Mouse (Mus musculus) left cerebral cortex, postnatal 36 days (tissue): ENCODE measurements around the gene Fzd5. TPM values are rescaled to one million over a fixed set of nuclear protein-coding genes. Genes with fewer than 3 reads are reported as not detected.

Experiments
- DNase-seq, 2 experiments: peaks; one replicate each; pipeline ENCODE4 v3.0.0; 2021 to 2022; ENCODE audit warnings: low spot score in 2 of 2, mixed read lengths in 1 of 2
- intact Hi-C: fragments of 180-260 bp; cut with DNase I; formaldehyde crosslinking; loops from one replicate; pipeline ENCODE4 v1.15.1; 2025
- total RNA-seq, 2 experiments: library from RNA; stranded (reverse); gene quantifications; 2 replicates each; pipeline ENCODE4 v1.2.3; 2021

The Fzd5 gene
- total RNA-seq, 2 experiments from 2014 or later, result 1.1 to 1.2 TPM

GRCm38 (mm10) chr1:64734771-64735750 lies 2.5 kb downstream of the Fzd5 start:
- no peak for DNase-seq
- intact Hi-C loops, result loop anchor here (5.0 kb wide), 1 partner anchor 182 kb away; no protein-coding TSS in a partner anchor

GRCm38 (mm10) chr1:64733453-64734245 lies 3.9 kb downstream of the Fzd5 start:
- intact Hi-C loops, result no loop called here
- no peak for DNase-seq

- intact Hi-C loops, result no loop called here
- no peak for DNase-seq
Observed at GRCm38 (mm10) chr1:64732637-64733200, 4.8 kb downstream of the Fzd5 start.

- intact Hi-C loops, result no loop called here
- no peak for DNase-seq
Observed at GRCm38 (mm10) chr1:64732161-64732560, 5.4 kb downstream of the Fzd5 start.

GRCm38 (mm10) chr1:64731341-64732020 lies 6.1 kb downstream of the Fzd5 start:
- intact Hi-C loops, result no loop called here

DNA sequence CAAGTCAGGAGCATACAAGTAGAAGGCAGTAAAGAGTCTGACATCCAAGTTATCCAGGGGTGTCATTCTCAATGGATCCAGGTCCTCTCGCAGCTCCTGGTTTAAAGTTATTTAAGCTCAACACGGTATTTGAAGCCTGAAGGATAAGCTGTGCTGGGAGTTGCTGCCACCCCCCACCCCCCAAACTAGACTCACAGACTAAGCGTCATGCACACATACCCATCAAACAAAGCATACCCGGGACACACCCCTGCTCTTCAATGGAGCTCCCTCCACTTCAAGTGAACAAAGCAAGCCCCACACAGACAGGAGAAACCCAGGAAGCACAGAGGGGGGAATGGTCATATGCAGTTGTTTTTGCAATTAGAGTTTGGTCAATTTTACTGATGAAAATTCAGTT lies 7.5 kb downstream of the Fzd5 start:
- intact Hi-C loops, result no loop called here
- DNase-seq, result no peak

More at GRCm38 (mm10) chr1:64731341-64732020, 6.1 kb downstream of the Fzd5 start:
- no peak for DNase-seq

DNA sequence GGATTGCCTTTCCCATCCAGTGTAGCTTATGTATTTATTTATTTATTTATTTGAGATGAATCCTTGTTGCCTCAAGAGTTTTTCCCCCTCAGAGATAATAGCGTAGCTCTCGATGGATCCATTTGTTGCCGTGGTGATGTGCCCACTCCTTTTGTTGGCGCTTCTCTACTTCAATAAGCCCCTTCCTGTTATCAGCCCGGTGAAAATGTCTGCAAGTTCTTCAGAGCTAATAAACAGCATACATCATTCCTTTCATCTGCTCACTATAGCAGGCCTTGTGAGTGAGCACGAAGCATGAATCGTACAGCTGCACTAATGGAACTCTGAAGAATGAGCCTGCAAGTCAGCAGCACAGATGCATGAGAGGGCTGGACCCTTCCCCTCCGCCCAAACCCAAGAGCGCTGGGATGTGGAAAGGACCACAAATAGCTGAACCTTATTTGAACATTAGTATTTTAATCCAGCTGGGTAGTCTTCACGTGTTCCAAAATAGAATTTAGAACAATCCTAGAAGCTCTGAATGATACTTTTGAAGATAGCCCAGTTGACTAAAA lies 16.4 kb downstream of the Fzd5 start:
- no peak for DNase-seq
- intact Hi-C loops, result no loop called here

DNA sequence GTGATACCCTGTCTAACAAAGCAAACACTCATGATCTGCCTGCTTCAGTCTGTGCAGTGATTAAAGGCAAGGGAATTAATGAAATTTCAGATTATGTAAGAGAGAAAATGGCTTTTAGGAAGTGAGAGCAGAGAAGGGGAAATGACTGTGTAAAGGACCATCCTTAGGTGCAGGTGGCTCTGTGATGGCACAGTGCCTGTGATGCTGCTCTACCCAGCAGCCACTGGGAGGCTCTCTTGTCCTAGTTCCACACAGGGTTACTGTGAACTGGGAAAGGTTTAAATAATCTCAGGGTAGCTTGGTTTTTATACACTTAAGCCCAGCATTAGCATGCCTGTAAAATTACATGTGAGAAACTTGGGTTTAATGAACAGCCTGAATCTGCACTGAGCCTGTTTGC lies 20.0 kb downstream of the Fzd5 start:
- DNase-seq, result peak in 1 of 2 experiments; percentile 51
- intact Hi-C loops, result loop anchor here (2.0 to 5.0 kb wide), 3 partner anchors 201 to 295 kb away; no protein-coding TSS in a partner anchor

- DNase-seq, result no peak
- intact Hi-C loops, result loop anchor here (2.0 to 5.0 kb wide), 3 partner anchors 202 to 296 kb away; no protein-coding TSS in a partner anchor
Observed at GRCm38 (mm10) chr1:64716589-64717304, 20.8 kb downstream of the Fzd5 start.

DNA sequence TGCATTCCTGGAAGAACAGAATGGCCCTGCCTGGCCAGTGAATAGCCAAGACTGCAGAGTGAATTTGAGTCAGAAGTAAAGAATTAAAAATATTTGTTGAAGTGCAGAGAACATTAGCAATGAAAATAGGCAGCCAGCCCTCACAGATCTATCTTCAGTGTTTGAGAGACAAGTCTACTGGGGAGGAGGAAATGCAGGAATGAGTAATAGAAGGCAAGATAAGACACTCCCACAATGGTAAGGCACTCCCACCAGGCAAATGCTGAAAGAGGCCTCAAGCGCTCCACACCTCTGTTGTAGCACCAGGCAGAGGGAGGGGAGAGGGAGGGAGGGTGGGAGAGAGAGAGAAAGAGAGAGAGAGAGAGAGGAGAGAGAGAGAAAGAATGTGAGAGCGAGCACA lies 22.1 kb downstream of the Fzd5 start:
- intact Hi-C loops, result loop anchor here (5.0 kb wide), 2 partner anchors 272 to 297 kb away; no protein-coding TSS in a partner anchor
- DNase-seq, result no peak

DNA sequence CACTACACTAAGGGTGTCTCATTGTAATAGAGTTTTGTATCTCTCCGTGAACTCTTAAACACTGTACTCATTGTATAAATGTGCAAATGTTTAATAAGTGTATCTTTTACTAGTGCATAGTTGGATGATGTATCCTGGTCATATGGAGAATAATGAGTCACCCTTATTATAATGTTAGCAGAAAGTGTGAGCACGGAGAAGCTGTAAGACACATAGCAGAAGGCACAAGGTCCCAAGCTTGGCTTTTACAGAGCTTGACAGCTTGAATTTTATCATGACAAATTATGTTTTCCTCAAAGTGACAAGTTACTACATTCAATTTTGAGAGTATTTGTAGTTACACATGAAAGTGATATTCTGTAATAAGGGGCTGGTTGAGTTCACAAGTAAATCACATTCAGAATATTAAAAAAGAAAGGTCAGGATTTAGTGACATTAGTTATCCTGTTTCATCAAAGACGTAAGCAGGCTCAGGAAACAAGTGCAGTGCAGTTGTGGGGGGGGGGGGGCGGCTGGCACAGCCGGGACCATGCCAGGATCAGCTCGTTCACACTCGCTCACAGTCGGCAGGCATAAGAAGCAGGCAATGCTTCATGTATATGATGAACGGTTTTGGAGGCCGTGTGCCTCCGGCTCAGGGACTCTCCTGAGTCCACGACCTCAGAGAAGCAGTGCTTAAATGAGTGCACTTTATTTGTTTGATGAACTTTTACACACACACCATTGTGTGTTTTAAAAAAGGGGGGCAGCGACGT lies 25.4 kb downstream of the Fzd5 start:
- intact Hi-C loops, result loop anchor here (5.0 kb wide), 1 partner anchor 1055 kb away; no protein-coding TSS in a partner anchor
- no peak for DNase-seq

- intact Hi-C loops, result loop anchor here (2.0 to 5.0 kb wide), 2 partner anchors 93 to 1053 kb away; partner anchors contain the start of gene Mettl21a
- no peak for DNase-seq
Observed at GRCm38 (mm10) chr1:64709891-64710290, 27.7 kb downstream of the Fzd5 start.

- intact Hi-C loops, result no loop called here
- no peak for DNase-seq
Observed at GRCm38 (mm10) chr1:64706610-64707009, 30.9 kb downstream of the Fzd5 start.

GRCm38 (mm10) chr1:64705230-64705629 lies 32.3 kb downstream of the Fzd5 start:
- DNase-seq, result peak in 1 of 2 experiments; percentile 49
- intact Hi-C loops, result no loop called here

DNA sequence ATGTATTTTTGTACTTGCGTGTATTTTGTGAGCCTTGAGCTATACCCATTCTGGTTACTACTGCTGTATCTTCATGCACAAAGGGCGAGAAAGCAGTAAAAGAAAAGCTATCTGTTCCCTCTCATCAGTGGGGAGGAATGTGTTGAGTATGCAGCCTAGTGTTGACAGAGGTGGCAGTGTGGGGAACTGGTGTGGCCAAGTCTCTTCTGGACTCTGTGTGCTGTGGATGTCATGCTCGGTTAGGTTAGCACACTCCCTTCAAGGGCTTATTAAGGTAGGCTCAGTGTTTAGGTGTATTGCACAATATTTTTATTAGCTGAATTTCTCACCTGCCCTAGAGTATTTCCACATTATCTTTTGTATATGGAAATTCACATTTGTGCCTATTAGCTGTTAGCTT lies 35.8 kb downstream of the Fzd5 start:
- DNase-seq, result no peak
- intact Hi-C loops, result no loop called here

DNA sequence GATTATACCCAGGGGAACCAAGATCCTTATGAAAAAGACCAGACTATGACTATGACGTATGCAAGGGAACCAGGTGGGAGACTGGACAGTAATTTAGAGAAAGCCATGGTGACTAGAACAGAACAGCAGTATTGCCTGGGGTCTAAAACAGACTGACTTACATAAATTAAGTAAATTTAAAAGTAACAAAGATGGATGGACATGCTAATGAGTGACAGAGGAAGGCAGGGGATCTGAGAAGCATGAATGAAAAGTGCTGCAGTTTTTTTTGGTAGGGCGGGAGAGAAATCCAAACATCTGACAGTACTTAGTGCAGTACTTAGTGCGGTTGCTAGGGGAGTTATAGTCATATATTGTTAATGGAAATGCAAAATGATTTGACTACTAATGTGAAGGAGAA lies 42.4 kb downstream of the Fzd5 start:
- intact Hi-C loops, result no loop called here
- no peak for DNase-seq

- DNase-seq, result no peak
- intact Hi-C loops, result loop anchor here (5.0 kb wide), 1 partner anchor 159 kb away; the partner anchor contains the start of gene Creb1
Observed at GRCm38 (mm10) chr1:64691581-64691980, 46.0 kb downstream of the Fzd5 start.
